Mouse (Mus musculus) kidney, adult 2 months (tissue): ENCODE measurements around the gene Atpaf1. TPM values are rescaled to one million over a fixed set of nuclear protein-coding genes. Genes with fewer than 3 reads are reported as not detected.
A peak's percentile ranks its signal among the peaks of the same experiment; 100 is the strongest.

ENCODE experiments used
- DNase-seq: peaks from one replicate; pipeline ENCODE4 v3.0.0; 2021
- H3K27ac ChIP-seq: fragments of 200-500 bp; 2 replicates; pipeline ENCODE4 v1.5.1; 2012; ENCODE audit warnings: low read depth, low read length, control low read depth, inconsistent platforms; ENCODE audit not compliant: insufficient read depth
- H3K27me3 ChIP-seq: fragments of 200-500 bp; replicated peaks from 2 replicates; pipeline ENCODE4 v1.6.1; 2012; ENCODE audit warnings: mild to moderate bottlenecking, moderate library complexity, low read length, inconsistent platforms; ENCODE audit not compliant: control insufficient read depth, insufficient read depth
- H3K36me3 ChIP-seq: fragments of 200-500 bp; 2 replicates; pipeline ENCODE4 v1.6.1; 2012; ENCODE audit warnings: mild to moderate bottlenecking, moderate library complexity, low read length, inconsistent platforms; ENCODE audit not compliant: control insufficient read depth, insufficient read depth
- H3K4me1 ChIP-seq: fragments of 200-500 bp; 2 replicates; pipeline ENCODE4 v1.6.1; 2011; ENCODE audit warnings: low read length; ENCODE audit not compliant: control insufficient read depth, insufficient read depth
- H3K4me3 ChIP-seq: fragments of 200-500 bp; 2 replicates; pipeline ENCODE4 v1.5.1; 2011; ENCODE audit warnings: mild to moderate bottlenecking, low read depth, low read length, control low read depth; ENCODE audit not compliant: insufficient read depth
- CTCF ChIP-seq: fragments of 200-500 bp; conservative IDR thresholded peaks from 2 replicates; pipeline ENCODE4 v1.5.1; 2011; ENCODE audit warnings: low read depth, mild to moderate bottlenecking, control low read depth, low read length, moderate library complexity, mixed read lengths; ENCODE audit not compliant: insufficient read depth, insufficient read length
- POLR2A ChIP-seq: fragments of 200-500 bp; IDR thresholded peaks from one replicate; pipeline ENCODE4 v1.6.1; 2011; ENCODE audit warnings: low read depth, low read length, control low read depth
- WGBS: fragments of 180-500 bp; shearing (Covaris S2); methylation state at CpG from one replicate; pipeline ENCODE4 v1.1.7; 2018; 5-methylcytosine and 5-hydroxymethylcytosine counted together
- polyA plus RNA-seq: library from polyadenylated mRNA; depleted of rRNA; stranded (reverse); fragments of >200 nt; gene quantifications from 2 replicates; pipeline ENCODE4 v1.2.3, GENCODE M21; 2012

Atpaf1 gene
- polyA plus RNA-seq, 1 experiment = 35.0 TPM

- no peaks in the 10 kb centered on the region; the same call in 1 of the 2 replicates for H3K36me3 ChIP-seq
- no peak overlapping the region for H3K27ac ChIP-seq
- no peak for DNase-seq
- no peaks in the 10 kb centered on the region for H3K27me3 ChIP-seq
- 56% methylated on average over 3 of the region's 3 CpGs for WGBS
- H3K4me1 ChIP-seq = peaks cover 3% of the 10 kb centered on the region; the same call in 1 of the 2 replicates
- H3K4me3 ChIP-seq = no peak overlapping the region
- TF ChIP-seq POLR2A (no peak), CTCF (no peak)
These were observed 42.5 kb downstream of the Atpaf1 start for GRCm38 (mm10) chr4:115827066-115827465.

- no peaks in the 10 kb centered on the region; the same call in 1 of the 2 replicates for H3K36me3 ChIP-seq
- H3K27me3 ChIP-seq = no peaks in the 10 kb centered on the region
- TF ChIP-seq POLR2A = no peak
- no peak for TF ChIP-seq CTCF
- 0 out of 2 replicates have a peak overlapping the region, but pooled peaks have one; percentile 21 for H3K27ac ChIP-seq
- H3K4me1 ChIP-seq = peaks cover 3% of the 10 kb centered on the region; the same call in 1 of the 2 replicates
- no peak for DNase-seq
- peak overlapping the region; percentile 85 for H3K4me3 ChIP-seq
- WGBS = 2% methylated on average over 4 of the region's 4 CpGs
These were observed 42.9 kb downstream of the Atpaf1 start for GRCm38 (mm10) chr4:115827535-115827887.

GRCm38 (mm10) chr4:115827888-115828571, 43.4 kb downstream of the Atpaf1 start, which contains the start of gene Mob3c:
Mob3c (plus strand) TSS chr4:115828092.
- TF ChIP-seq POLR2A = peak; percentile 46
- TF ChIP-seq CTCF = no peak
- peak; percentile 93 for DNase-seq
- no peaks in the 10 kb centered on the region for H3K27me3 ChIP-seq
- 1% methylated on average over 54 of the region's 57 CpGs for WGBS
- no peaks in the 10 kb centered on the region; the same call in 1 of the 2 replicates for H3K36me3 ChIP-seq
- H3K27ac ChIP-seq = peak within 1 kb of the TSS; percentile 79
- peak within 1 kb of the TSS; percentile 85 for H3K4me3 ChIP-seq
- peaks cover 3% of the 10 kb centered on the region; the same call in 1 of the 2 replicates for H3K4me1 ChIP-seq

GRCm38 (mm10) chr4:115828572-115828902, 43.9 kb downstream of the Atpaf1 start:
- WGBS = 12% methylated on average over 8 of the region's 8 CpGs
- H3K4me3 ChIP-seq = peak overlapping the region; percentile 85
- DNase-seq = no peak
- H3K27me3 ChIP-seq = no peaks in the 10 kb centered on the region
- no peak for TF ChIP-seq CTCF
- TF ChIP-seq POLR2A = no peak
- H3K36me3 ChIP-seq = no peaks in the 10 kb centered on the region; the same call in 1 of the 2 replicates
- H3K27ac ChIP-seq = no peak overlapping the region
- peaks cover 3% of the 10 kb centered on the region; the same call in 1 of the 2 replicates for H3K4me1 ChIP-seq

- 58% methylated on average over 5 of the region's 5 CpGs for WGBS
- H3K27ac ChIP-seq = no peak overlapping the region
- peak; percentile 24 for DNase-seq
These were observed 45.9 kb downstream of the Atpaf1 start for GRCm38 (mm10) chr4:115830491-115830890.

GRCm38 (mm10) chr4:115831221-115831620, 46.6 kb downstream of the Atpaf1 start:
- DNase-seq = no peak
- TF ChIP-seq POLR2A (no peak), CTCF (no peak)
- Histone ChIP-seq H3K36me3 (no peaks in the 10 kb centered on the region; the same call in 1 of the 2 replicates), H3K27me3 (no peaks in the 10 kb centered on the region), H3K4me1 (peaks cover 3% of the 10 kb centered on the region; the same call in 1 of the 2 replicates), H3K27ac (no peak overlapping the region), H3K4me3 (no peak overlapping the region)
- WGBS = 94% methylated on average over 22 of the region's 22 CpGs

More at GRCm38 (mm10) chr4:115830491-115830890, 45.9 kb downstream of the Atpaf1 start:
- H3K4me1 ChIP-seq = peaks cover 3% of the 10 kb centered on the region; the same call in 1 of the 2 replicates
- no peaks in the 10 kb centered on the region for H3K27me3 ChIP-seq
- TF ChIP-seq CTCF = no peak
- TF ChIP-seq POLR2A = no peak
- H3K4me3 ChIP-seq = no peak overlapping the region
- H3K36me3 ChIP-seq = no peaks in the 10 kb centered on the region; the same call in 1 of the 2 replicates

- no peak for DNase-seq
- TF ChIP-seq POLR2A = no peak
- no peak for TF ChIP-seq CTCF
- Histone ChIP-seq H3K27me3 (no peaks in the 10 kb centered on the region), H3K36me3 (no peaks in the 10 kb centered on the region; the same call in 1 of the 2 replicates), H3K4me3 (no peak overlapping the region), H3K27ac (no peak overlapping the region), H3K4me1 (peaks cover 3% of the 10 kb centered on the region; the same call in 1 of the 2 replicates)
- WGBS = 60% methylated on average over 2 of the region's 2 CpGs
These were observed 47.4 kb downstream of the Atpaf1 start for GRCm38 (mm10) chr4:115832040-115832439.
